Mouse (Mus musculus): Measurements from ENCODE around the gene Vmn2r121. TPM values are rescaled to one million over a fixed set of nuclear protein-coding genes. Genes with fewer than 3 reads are reported as not detected.

Vmn2r121 gene
- total RNA-seq (2021): not detected
- long read RNA-seq, experiment 1: 0 reads
- long read RNA-seq, experiment 2: 0 reads

DNA sequence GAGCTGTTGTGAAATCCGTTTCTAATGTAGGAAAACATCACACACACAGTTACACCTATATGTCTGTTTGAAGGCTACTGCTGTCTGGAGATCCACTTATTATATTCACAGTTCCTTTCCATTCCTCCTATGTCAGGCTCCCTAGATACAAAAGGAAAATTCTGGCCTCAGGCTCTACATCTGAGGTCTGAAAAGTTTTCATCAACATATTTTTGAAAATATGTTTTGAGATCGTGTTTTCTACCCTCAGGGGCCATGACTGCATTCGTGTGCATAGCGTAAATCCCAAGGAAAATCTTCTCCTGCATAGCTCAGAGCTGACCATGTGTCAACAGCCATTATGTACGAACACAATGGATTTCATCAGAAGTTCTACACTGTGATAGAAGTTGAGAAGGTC is at the start of gene Vmn2r121:
TSS of gene Vmn2r121 (minus strand) at position 101 of the 400 bp plus-strand sequence.
- DNase-seq (ENCODE audit: low spot score in 2 of 2): no peak
